Mouse (Mus musculus) urinary bladder, postnatal 36 days (tissue): ENCODE measurements around the gene Brd4.

Experiments used
- DNase-seq, 2 experiments: peaks; one replicate each; pipeline ENCODE4 v3.0.0; 2022; ENCODE audit warnings: low spot score in 2 of 2, mixed read lengths in 1 of 2

Brd4 gene

DNA sequence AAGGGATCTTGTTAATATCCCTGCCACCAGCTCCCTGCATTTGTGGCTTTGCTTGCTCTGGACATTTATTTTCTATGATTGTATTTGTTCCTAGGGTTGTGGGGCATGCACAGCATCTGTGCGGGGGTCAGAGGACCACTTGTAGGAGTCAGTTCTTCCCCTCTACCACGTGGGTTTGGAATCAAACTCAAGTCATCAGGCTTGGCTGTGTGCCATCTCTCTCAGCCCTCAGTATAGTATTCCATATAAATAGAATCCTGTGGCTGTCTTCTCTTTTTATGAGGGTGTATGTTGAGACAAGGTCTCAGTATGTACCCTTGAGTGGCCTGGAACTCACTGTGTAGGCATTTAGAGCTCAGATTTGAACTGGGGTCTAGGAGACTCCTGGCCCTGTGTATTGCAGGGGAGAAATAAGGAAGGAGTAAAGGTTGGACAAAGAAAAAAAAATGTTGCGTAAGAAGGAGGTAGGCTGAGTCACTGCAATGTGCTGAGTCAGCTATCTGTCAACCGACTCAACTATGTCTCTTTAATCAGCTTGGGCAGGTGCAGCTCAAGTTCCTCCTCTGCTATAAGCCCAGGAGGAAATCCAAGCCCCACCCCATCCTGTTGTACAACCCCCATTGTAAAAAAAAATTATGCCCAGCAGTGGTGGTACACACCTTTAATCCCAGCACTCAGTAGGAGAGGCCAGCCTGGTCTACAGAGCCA, 114.8 kb downstream of the Brd4 start:
- DNase-seq, result peak in 1 of 2 experiments; percentile 34

DNA sequence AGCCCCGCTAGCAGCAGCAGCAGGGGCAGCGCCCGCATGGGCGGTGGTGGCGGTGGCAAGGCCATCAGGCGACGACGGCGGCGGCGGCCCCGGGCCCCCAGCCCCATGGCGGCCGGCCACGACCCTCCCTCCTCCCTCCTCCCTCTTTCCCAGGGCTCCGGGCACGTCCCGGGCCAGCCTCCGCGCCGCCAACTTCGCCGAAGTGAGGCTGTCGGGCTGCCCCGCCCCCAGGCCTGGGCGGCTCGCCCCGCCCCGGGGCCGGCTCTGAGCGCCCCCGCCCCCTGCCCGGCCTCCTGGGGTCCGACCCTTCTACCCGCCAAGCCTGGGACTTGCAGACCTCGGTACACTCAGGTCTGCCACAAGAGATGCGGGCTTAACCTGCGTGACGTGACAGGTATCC, 117.8 kb downstream of the Brd4 start, which contains the start of gene Notch3:
Gene Notch3 (minus strand): TSS at position 166 of the 400 bp plus-strand sequence.
- DNase-seq, result peak; percentile 41 to 55

DNA sequence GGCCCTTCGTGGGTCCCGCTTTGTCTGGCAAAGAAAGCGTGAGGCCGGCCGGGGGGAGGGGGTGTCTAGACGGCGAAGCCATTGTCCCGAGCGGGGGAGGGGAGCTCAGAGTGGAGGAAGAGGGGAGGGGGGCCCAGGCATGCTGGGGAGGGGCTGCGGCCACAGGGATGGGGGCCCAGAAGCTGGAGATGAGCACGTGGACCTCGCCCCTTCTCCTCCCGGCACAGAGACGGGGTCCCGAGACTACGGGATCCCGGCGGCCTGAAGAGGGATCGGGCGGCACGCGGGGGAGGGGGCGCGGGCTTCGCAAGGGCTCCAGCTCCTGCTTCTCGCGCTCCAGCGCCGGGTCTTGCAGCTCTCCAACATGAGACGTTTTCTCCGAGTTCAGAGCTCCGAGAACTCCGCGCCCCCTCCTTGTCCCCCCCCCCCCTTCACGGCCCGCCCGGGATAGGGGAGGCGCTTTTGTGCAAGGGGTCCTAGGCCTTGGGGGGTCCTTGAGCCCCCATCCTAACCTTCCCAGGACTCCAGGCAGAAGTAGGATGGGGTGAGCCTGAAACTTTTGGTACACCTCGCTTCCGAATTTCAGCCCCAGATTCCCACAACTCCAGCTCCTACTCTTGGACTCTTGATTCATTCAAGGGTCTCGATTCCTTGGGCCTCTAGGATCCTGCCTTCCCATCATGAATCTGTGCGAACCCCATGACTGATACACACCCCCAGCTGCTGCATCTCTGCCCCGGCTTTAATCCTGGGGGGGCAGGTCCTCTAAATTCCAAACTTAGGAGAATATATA, 118.5 kb downstream of the Brd4 start:
- peak in 1 of 2 experiments; percentile 37 for DNase-seq

- DNase-seq, result no peak
These were observed 119.2 kb downstream of the Brd4 start for GRCm38 (mm10) chr17:32165266-32165802.

- DNase-seq, result no peak
These were observed 119.7 kb downstream of the Brd4 start for GRCm38 (mm10) chr17:32164780-32165179.

GRCm38 (mm10) chr17:32163910-32164650, 120.4 kb downstream of the Brd4 start:
- DNase-seq, result no peak

- peak; percentile 79 to 84 for DNase-seq
These were observed 122.2 kb downstream of the Brd4 start for GRCm38 (mm10) chr17:32162112-32162850.

- no peak for DNase-seq
These were observed 123.6 kb downstream of the Brd4 start for GRCm38 (mm10) chr17:32160882-32161281.

- no peak for DNase-seq
These were observed 125.7 kb downstream of the Brd4 start for GRCm38 (mm10) chr17:32158841-32159240.

DNA sequence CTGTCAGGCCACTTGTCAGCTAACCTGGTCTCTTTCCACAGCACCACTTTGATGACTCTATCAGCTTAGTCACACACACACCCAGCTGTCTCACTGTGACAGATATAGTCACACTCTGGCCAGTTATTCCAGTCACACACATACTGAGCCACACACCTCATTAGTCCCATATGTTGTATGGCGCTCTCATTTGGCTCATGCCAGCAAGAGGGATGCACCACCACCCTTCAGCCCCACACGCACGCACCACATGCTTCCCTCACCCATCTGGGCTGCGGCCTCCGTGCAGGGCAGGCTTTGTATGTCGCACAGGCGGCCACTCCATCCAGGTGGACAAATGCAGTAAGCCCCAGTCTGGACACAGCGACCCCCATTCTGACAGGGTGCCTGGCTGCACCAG, 137.8 kb downstream of the Brd4 start:
- no peak for DNase-seq
